Mouse (Mus musculus): Measurements from ENCODE around the gene Gkap1.
A peak's percentile ranks its signal among the peaks of the same experiment; 100 is the strongest.

Gene Gkap1

DNA sequence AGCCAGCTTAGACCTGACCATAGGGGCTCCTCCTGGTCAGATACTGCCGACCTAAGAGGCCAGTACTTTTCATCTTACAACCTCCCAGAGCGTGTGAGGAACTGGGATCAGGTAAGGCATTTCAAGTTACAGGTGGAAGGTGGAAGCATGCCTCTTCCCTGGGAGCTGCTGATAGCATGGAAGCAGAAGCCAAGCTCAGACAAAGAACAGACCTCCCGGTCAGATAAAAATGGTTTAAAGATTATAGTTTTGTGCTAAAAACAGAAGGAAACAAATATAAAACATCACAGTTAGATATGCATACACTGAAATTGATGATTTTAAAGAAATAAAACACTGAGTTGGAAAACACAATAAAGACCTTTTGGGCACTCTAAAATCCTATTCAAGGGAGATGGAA lies 8.6 kb downstream of the Gkap1 start:
- DNase-seq (ENCODE audit: extremely low read depth, low read depth, low spot score) = no peak

DNA sequence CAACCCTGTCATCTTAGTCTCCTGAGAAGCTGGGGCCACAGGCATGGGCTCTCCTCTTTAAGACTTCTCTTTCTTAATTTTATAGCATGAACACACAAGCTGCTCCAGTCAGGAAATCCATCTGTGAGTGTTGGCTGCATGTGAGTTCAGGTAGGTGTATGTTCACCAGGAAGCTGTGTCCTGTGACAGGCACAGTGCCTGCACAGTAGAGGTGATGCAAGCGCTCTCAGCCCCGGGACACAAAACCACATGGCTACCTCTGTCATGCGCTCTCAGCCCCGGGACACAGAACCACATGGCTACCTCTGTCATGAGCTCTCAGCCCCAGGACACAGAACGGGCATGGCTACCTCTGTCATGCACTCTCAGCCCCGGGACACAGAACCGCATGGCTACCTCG lies 12.0 kb downstream of the Gkap1 start:
- peak; percentile 90 for DNase-seq (ENCODE audit: extremely low read depth, low read depth, low spot score)

DNA sequence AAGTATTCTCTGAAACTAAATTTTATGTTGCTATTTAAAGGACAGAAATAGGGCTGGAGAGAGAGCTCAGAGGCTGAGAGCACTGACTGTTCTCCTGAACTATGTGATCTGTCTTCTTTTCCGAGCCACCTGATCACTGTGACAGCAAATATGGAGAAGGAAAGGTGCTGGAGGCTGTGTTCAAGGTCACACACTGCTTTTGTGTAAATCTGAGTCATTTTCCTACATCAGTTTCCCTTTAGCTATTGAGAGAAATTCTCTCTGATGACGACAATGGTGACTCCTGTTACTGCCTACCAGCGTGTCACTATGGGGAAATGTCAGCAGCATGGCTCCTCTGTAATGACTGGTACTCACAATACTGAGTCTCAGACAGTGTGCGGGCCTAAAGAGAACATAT lies 13.8 kb downstream of the Gkap1 start:
- DNase-seq (ENCODE audit: extremely low read depth, low read depth, low spot score) = no peak

DNA sequence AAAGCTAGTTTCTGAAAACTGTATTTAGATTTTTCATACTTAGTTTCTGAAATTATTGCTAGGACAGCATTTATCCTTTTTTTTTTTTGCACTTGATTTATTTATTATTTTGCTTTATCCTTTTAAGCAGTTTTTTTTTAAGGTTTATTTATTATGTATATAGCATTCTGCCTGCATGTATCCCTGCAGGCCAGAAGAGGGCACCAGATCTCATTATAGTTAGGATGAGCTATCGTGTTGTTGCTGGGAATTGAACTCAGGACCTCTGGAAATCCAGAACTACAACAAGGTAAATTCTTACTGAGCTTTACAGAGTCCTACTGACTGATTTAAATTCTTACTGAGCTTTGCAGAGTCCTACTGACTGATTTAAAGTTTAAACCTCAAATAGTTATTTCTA lies 22.2 kb downstream of the Gkap1 start:
- DNase-seq (ENCODE audit: extremely low read depth, low read depth, low spot score) = no peak

DNA sequence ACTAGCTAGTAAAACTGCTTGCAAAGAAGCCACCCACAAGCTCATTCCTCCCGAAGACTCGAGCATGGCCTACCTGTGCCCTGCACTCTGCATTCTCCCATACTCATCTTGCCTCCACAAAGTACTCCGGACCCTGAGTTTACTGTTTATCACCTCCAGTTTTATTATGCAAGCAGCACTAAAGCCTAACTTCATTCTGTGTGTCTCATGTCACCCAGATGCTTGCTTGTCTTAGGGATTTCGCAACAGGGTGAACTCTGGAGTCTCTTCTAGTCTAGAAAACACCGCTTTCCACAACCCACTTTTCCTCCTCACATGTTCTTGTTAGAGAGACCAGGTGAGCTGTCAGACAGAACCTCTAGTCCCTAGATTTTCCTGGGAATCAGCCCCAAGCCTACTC lies 26.5 kb downstream of the Gkap1 start:
- no peak for DNase-seq (ENCODE audit: extremely low read depth, low read depth, low spot score)

DNA sequence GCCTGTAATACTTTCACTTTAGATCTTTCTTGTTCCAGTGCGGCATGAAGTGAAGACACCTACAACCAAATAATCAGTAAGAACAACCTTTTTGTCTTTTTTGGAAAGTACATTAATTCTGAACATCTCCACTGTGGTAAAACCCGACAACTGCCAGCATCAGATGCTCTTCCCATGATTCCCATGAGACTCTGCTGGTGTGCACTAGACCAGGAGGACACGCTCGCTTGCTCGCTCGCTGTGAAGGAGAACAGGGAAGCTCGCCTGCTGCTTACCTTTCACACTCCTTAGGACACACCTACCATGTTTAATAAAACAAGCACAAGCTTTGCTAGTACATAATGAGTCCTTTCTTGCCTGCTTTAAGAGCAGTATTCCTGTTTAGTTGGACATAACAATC lies 39.0 kb downstream of the Gkap1 start:
- no peak for DNase-seq (ENCODE audit: extremely low read depth, low read depth, low spot score)

DNA sequence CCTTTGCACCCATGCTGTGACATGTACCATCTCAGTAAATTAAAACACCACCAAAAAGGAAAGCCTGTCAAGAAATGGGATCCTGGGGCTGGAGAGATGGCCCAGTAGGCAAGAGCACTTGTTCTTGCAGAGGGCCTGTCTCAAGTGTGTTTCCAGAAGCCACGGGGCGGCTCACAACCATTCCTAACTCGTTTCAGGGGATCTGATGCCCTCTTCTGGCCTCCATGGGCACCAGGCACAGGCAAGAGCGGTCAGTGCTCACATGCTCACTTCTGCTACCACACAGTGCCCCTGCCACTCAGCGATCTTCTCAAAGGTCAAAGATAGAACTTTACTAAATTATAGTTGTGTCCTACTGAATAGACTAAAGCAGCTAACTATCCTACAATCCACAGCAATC lies 42.9 kb downstream of the Gkap1 start:
- DNase-seq (ENCODE audit: extremely low read depth, low read depth, low spot score) = no peak

DNA sequence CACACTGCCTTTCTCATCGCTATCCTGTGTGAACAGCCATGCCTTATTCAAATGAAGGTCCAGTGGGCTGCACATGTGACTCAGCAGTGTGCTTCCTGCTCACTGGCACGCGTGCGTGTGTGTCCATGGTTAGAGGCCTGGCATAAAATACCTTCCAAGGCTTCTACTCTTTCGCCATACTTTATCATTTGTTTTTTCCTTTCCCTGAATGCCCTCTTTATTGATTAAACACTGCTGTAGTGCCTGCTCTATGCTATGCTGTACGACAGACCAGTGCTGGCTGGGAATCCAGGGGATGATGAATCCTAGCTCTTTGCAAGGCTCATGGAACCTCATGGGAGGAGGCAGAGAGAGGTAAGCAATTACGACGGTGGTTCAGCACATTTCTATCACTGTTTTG lies 43.4 kb downstream of the Gkap1 start:
- no peak for DNase-seq (ENCODE audit: extremely low read depth, low read depth, low spot score)

DNA sequence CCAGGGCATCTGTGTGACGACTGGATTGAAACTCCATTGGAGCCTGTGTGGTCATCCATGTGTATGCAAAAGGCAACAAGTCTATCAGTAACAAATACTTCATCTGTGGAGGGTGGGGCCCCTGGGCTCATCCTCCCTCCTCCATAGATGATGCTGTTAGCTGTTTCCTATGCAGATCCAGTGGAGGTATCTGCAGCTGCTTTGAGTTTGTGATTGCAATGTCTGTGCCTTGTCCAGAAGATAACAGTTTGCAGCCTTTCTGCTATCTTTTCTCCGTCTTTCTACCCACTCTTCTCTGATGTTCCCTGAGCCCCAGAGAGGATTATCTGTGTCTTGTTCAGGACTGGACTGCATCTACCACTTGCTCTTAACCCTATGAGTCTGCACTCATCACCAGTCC lies 46.9 kb downstream of the Gkap1 start:
- DNase-seq (ENCODE audit: extremely low read depth, low read depth, low spot score) = no peak

DNA sequence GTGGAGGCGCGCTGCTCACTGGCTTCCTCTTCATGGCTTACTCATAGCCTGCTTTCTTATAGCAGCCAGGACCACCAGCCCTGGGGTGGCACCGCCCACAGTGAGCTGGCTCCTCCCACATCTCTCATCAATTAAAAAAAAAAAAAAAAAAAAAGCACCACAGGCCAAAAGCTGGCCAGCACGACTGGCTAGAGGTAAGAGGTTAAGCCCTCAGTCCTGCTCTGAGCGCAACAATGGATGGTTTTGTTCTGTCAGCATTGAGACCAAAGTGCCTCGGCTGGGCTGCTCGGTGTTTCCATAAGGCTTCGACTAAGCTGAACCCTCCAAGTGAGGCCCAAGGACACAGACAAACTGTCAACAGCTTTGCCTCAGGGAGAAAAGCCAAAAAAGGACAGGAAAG lies 49.8 kb downstream of the Gkap1 start:
- DNase-seq (ENCODE audit: extremely low read depth, low read depth, low spot score) = no peak

DNA sequence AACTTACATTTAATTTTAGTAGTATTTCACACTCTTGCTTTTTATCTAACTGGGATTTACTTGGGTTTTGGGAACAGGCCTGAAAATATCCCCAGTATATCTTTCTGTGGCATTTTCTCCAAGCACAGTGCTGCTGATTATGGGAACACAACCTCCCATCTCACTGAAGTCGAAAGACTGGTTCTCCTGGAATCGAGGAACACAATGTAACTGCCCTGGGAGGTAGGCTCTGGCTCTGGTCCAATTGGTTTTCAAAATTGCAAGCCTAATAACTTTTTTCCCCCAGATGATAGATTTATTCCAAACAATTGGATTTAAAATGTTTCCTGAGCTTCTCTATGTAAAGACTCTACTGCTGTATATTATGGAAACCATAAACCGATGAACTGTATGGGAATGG lies 55.3 kb downstream of the Gkap1 start:
- no peak for DNase-seq (ENCODE audit: extremely low read depth, low read depth, low spot score)

DNA sequence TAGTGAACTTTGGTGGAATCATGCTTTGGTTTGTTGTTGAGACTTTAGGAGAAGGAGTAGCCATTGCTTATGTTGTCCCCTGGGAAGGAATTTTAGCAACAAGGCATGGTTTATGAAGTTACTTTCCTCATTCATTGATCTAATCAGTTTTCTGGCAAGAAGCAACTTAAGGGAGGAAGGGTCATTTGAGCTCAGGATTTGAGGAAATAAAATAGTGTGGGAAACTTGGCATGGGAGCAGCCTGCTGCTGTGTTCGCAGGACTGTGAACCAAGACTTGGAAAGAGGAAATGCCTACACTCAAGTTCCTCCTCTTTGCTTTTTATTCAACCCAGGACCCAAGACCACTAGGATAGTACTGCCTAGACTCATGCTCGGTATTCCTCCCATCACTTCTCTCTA lies 58.0 kb downstream of the Gkap1 start:
- no peak for DNase-seq (ENCODE audit: extremely low read depth, low read depth, low spot score)

DNA sequence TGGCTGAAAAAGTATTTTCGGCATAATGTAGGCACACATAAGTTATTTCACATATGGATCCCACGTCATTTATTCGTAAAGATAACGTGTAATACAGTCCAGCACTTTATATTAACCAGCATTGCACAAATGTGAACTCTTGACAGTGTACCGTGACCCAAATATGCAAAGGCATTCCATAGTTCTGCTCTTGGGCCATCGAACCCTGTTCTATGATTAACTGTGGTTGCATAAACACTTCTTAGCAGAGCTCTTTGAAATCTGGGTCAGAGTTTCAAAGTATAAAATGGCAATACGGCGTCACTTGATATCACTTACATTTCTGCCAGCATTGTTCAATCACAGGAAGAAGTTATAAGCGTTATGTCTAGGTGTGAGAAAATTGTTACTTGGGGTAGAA lies 59.1 kb downstream of the Gkap1 start:
- peak; percentile 73 for DNase-seq (ENCODE audit: extremely low read depth, low read depth, low spot score)

DNA sequence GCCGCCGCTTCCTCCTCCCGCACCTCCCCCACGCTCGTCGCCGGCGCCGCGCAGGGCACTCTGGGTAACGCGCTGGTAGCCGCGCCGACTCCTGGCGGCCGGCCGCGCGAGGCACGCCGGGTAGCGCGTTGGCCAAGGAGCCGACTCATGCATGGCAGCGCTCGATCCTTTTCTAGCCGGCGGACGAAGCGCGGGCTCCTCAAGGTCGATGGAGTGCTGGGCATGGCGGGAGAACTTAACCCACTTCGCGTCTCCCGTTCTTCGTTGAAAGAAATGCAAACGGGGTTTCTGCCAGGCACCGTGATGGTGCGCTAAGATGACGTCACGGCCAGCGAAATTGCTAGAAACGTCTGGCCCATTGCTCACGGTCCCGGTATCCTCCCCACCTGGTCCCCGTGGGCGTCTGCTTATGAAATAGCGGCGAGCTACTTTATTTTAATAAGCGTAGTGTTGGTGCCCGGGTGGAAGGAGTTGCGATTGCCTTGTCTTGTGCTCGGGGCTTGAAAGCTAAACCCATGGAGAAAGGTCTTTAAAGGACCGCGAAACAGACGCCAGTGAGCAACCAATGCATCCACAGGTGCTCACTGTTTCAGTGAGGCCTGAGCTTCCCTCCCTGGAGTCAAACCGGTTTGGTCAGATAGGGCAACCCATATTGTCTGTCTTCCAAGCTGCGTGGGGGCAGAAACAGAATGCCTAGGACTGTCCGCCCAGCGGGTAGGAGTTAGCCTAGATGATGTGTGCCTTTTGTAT lies 59.7 kb downstream of the Gkap1 start, which contains the start of gene Ubqln1:
Gene Ubqln1, minus strand, starts transcription at position 62 of the 750 bp plus-strand sequence.
- DNase-seq (ENCODE audit: extremely low read depth, low read depth, low spot score) = peak; percentile 90

DNA sequence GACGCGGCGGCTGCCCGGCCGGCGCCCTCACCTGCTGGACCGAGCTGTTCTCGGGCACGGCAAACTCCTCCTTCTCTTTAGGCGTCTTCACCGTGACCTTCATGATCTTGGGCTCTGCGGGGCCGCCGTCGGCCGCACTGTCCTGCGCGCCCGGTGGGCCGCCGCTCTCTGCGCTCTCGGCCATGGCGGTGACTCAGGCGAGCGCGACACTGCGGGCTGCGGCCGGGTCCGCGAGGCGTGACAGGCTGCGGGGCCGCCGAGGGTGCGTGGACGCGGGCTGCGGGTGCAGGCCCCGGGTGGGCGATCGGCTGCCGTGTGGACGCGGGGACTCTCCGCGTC lies 60.3 kb downstream of the Gkap1 start:
- DNase-seq (ENCODE audit: extremely low read depth, low read depth, low spot score) = no peak

DNA sequence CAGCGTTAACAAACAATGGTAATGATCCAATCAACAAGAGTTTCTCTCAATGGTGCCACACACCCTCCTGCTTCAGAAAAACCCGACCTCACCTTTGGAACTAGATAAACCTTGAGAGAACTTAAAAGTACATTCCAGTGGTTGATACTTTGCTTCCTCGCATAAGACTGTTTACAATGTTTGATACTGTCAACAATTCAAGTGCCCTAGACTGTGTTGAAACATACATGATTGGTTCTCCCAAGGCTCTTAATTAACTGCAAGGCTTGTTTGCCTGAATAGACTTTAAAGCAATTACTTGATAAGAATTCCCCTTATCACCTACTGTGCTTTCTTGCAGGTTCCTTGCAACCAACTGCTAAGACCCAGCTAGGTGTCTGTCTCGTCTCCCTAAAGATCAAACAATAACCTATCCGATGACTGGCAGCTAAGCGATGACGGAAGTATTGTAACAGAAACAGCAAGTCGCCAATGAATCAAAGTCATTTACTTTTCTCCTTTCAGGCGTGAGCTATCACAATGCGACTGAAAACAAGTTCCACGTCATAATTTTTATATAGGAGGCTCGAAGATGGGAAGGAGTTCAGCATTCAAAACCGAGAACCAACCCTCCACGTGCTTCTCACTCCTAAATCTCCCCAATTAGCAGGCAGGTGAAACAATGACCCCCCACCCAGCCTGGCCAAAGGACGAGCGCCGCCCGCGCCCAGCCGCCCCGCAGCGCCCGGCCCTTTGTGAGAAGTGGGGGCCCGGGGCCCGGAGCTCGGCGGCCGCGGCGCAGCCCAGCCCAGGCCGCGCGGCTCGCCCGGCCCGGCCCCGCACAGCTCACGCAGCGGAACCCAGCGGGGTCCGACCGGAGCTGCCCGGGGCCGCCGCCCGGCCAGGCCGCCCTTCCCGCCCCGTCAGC lies 60.9 kb downstream of the Gkap1 start:
- no peak for DNase-seq (ENCODE audit: extremely low read depth, low read depth, low spot score)

DNA sequence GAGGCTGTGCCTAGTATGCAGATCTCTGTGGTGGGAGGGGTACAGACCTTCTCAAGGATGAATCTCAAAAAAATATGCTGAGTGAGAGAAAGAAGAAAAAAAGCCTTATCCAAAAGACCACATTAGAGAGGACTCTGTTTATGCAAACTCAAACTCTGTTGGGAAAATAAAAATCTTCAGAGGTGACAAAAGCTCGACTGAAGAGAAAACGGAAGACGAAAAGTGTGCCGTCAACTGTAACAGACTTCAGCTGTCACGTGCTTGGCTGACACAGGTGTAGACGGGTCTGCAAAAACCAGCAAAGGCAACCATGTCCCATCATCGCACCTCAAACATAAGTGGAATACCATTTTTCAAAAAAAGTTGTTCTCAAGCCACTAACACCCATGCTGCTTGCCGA lies 61.7 kb downstream of the Gkap1 start:
- DNase-seq (ENCODE audit: extremely low read depth, low read depth, low spot score) = no peak

DNA sequence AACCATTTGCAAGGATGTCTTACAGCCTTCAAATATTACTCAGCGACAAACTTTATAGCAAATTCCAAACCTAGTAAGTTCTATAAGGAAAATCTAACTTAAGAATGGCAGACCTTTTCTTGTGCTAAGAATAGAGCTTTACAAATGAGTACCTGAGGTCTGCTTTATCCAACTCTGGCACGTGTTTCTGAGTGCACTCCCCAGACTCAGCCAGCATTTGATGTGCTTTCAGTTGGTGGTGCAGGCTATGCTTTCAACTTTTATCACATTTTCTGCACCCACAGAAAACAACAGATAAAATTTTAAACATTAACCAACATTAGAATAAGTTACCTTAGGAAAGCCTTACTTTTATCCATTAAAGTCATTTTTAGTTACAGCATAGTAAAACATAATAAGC lies 63.0 kb downstream of the Gkap1 start:
- no peak for DNase-seq (ENCODE audit: extremely low read depth, low read depth, low spot score)

DNA sequence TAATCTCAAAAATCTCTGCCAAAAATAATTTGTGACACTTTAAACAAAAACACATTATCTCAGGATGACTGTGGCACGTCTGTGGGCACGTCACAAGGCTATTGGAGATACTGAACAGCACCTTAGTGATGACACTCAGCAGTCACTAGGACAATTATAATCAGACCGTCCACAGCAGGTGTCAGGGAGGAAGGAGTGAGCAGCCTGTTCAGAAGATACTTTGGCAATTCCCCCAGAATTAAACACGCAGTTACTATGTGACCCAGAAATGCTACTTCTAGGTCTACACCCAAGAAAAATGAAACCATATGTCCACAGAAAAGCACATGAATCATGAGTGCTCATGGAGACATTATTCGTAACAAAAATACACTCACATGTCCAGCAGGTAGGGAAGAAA lies 65.1 kb downstream of the Gkap1 start:
- DNase-seq (ENCODE audit: extremely low read depth, low read depth, low spot score) = no peak

DNA sequence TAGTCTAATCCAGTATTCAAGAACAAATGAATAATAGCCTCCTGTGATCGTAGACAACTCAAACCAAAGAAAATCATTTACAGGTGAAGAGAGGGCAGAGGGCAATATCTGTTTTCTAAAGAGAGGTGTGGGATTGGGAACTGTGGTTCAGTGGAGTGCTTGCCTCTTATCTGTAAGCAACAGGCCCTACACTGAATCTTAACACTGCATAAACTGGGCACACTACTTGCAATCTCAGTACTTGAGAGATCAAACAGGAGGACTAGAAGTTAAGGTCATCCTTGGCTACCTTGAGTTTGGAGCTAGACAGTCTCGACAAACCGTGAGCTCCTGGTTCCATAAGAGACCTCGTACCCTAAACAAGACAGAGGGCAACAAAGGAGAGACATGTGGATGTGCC lies 69.4 kb downstream of the Gkap1 start:
- DNase-seq (ENCODE audit: extremely low read depth, low read depth, low spot score) = no peak

DNA sequence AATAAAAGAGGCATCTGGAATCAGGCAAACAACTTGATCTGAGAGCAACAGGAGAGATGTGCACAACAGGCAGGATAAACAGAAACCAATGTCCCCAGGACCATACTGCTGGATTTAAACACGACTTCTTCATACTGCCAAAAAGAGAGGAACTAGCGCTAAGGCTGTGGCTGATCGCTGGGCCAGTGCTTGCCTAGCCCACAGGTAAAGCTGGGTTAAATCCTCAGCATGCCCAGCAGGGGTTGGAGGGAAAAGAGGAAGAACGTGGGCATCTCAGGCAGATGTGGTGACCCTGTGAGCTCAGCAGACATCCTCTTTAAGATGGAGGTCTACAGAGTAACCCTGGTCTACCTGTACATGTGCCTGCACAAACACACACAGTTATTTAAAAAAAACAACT lies 70.5 kb downstream of the Gkap1 start:
- no peak for DNase-seq (ENCODE audit: extremely low read depth, low read depth, low spot score)

DNA sequence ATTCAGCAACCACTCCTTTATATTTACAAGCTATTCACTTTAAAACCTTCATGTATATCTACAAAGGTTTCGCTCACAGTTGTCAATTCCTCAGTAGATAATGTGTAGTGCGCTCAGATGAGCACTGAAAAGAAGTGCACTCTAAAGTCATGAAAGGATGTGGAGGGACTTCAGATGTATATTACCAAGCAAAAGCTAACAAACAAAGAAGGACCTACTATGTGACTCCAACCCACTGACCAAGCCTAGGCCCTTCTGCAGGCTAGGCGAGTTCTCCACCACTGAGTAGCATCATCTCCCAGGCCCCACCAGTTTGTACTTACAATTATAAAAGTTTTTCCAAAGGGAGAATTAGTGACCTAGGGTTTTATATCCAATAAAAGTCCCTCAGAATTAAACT lies 71.3 kb downstream of the Gkap1 start:
- DNase-seq (ENCODE audit: extremely low read depth, low read depth, low spot score) = no peak
